Mouse (Mus musculus) MN1 (cell line): ENCODE measurements around the gene Vat1l.

ENCODE experiments used
- DNase-seq: peaks from one replicate; pipeline ENCODE4 v3.0.0-alpha.2; 2016; ENCODE audit warnings: low spot score

Vat1l gene

DNA sequence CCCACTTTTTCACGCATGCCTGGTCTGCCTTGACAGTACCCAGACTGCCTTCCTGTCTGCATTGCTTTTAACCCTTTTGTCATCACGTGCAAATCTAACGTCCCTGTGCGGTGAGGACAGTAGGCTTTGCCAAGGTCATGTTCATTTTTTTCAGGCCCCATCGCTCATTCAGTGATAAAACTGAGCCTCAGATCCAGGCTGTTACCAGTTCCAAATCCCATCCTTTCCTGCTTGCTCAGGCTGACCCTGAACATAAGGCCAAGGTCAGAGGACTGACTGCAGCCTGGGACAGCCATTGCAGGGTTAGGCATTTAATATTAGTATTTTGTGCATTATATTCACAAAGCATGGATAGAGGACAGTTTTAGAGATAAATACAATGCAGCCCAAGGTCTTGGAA is 192.9 kb downstream of the Vat1l start:
- no peak for DNase-seq

DNA sequence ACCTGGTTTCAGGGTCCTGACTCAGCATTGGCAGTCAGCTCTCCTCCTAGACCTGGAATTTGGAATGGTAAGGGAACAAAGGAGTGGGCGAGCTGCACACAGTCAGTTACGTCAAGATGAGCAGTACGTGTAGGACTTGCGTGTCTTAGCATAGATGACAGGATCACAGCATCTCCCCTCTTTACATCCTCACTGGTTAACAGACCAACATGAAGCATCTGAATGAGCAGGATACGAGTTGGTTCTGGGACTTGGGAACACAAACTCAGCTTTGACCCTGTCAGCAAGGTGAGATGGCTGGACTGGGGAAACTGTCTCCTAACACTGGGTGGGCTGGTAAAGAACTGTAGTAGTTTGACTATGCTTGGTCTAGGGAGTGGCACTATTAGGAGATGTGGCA is 193.9 kb downstream of the Vat1l start:
- no peak for DNase-seq

DNA sequence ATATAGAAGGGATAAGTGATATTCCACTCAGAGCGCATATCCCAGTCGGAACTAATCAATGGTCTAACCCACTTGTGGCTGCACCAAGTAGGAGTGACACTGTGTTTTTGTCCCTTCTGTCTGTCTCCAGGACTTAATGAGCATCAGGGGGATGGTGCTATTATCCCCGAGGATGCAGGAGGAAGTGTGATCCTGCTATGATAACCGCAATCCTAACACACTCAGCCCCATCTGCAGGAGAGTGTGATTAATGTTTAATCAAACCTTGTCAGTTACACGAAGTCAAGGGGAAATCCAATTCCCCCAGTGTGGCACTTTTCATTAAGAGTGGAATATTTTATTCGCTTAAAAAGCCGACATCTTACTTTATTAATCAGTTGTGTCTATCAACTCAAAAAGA is 196.3 kb downstream of the Vat1l start:
- no peak for DNase-seq

DNA sequence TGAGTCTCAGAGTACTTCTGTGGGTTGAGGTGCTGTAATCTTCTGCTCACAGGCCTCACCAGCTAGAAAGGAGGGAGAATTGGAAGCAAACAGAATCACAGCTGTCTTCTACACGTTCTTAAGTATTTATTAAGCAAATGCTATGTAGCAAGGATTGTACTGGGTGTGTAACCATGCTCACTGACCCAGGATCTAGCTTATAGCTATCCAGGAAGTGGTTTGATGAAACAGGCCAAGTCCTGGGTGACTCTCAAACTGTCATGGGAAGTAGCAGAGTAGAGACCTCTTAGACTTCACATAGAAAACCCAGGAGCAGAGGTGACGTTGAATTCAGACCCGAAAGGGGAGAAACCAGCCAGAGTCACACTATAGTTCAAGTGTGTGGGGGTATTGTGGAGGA is 206.0 kb downstream of the Vat1l start:
- no peak for DNase-seq

DNA sequence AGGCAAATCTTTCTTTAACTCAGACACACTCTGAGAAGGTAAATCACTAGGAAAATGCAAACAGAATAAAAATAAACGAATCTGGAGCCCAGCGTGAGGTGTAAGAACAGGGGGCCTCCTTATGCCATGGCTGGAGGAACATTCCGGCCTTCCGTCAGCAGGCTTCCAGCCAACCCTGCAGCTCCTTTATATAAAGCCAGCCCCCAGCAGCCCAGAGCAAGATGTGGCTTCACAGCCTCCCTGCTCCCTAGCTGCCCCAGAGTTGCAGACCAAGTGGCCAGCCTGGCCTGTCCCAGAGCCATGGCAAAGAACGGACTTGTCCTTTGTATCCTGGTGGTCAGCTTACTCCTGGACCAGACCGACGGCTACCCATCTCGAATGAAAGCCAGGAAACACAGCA is 212.4 kb downstream of the Vat1l start, which contains the start of gene Clec3a:
Clec3a (plus strand) TSS at position 301 of the 400 bp plus-strand sequence.
- no peak for DNase-seq

DNA sequence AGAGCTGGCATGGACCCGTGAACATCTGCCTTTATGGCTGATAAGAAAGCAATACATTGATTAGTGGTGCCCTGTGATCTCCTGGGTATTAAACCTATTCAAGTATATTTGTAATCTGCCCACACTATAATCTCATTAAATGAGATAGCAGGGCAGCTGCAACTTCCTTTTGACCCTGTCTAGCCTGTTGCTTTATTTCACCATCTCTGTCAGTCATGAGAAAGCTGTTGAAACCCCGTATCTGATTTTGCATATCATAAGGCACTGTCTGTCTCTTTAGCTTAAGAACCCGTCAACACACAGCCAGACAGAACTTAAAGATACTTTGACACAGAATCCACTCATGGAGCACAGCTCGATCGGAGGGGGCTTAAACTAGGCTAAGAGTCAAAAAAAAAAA is 213.1 kb downstream of the Vat1l start:
- no peak for DNase-seq

DNA sequence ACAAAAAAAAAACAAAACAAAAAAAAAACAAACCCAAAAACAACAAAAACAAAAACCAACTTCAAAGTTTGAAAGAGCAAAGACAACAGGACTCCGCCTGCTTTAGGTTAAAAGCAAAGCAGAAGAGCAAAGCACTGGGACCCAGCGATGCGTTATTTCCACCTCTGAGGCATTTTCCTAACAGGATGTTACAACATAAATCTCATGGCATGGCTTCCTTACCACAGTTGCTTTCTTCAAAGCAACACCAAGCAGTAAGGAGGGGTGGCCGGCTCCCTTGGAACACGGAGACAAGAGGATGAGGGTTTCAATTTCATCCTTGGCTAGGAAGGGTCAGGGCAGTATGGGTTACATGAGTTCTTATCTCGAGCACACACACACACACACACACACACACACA is 213.5 kb downstream of the Vat1l start:
- no peak for DNase-seq

DNA sequence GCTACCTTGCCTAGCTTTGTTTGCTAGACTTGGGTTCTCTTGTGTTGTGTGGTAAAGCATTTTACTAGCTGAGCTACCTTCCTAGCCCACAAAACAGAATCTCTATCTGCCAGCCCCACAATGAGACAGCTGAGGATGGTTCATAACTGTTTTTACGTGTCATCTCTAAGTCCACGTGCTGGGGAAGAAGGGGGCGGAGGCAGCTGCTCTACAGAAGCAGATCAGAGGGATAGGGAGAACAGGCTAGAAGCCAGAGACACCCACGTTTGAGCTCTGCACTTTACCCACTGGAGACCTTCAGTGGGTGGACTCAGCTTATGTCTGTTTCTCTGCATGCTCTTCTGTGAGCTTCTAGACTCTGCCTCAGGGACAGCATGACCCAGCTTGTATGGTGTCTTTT is 216.1 kb downstream of the Vat1l start:
- no peak for DNase-seq
